Mouse (Mus musculus) lung, postnatal 10 days (tissue): ENCODE data around the gene Mettl22.

ENCODE experiments used
- DNase-seq: peaks from one replicate; pipeline ENCODE4 v3.0.0; 2021

Gene Mettl22

GRCm38 (mm10) chr16:8513236-8513906, 42.8 kb downstream of the Mettl22 start, which contains the start of gene Abat:
TSS of gene Abat (plus strand) at chr16:8513429.
- peak; percentile 96 for DNase-seq

GRCm38 (mm10) chr16:8514180-8514579, 43.6 kb downstream of the Mettl22 start:
- peak; percentile 70 for DNase-seq

DNA sequence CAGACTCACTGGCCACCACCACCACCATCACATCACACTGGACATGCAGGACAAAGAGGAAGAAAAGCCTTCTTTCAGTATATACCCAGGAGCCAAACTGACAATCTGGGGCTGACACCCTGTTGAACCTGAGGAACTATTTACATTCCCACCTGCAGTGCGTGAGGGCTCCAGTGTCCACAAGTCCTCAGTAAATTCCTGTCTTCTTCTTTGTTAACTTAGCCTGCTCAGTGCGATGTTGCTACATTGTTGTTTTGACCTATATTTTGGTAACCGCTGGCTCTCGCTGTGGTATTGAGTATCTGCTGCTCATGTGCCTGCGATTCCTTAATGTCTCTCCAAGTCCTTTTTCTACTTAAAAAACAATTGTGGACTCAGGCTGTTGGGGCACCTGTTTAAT, 49.9 kb downstream of the Mettl22 start:
- no peak for DNase-seq

- no peak for DNase-seq
These were observed 50.7 kb downstream of the Mettl22 start for GRCm38 (mm10) chr16:8521322-8521721.

DNA sequence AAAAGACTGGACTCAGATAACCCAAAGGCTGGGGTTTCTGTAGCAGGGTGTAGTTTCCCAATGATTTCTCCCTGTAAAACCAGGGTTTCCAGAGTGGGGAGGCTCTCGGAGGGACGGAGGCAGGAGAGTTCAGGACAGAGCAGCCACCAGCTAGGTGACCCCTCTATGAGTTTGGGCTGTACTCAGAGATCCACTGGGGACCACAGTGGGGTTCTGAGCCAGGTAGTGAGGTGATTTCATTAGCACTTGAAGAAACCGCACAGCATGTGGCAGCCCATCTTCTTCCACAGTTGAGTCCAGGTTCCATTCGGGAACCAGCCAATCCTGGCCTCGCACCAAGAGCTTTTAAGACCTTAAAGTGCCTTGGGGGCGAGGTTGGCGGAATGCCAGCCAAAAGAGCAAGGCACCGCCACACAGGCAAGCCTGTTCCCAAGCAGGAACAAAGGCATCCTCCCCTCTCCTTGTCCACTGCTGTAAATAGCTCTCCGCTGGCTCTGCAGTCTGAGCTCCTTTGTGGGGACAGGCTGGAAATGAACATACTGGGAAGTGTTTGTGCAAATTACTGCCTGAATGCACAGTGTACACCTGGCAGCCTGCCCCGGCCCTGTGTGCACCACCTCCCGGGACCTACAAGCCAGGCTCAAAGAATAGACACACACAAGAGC, 53.0 kb downstream of the Mettl22 start:
- DNase-seq, result peak; percentile 29

GRCm38 (mm10) chr16:8524163-8524847, 53.7 kb downstream of the Mettl22 start:
- DNase-seq, result no peak

DNA sequence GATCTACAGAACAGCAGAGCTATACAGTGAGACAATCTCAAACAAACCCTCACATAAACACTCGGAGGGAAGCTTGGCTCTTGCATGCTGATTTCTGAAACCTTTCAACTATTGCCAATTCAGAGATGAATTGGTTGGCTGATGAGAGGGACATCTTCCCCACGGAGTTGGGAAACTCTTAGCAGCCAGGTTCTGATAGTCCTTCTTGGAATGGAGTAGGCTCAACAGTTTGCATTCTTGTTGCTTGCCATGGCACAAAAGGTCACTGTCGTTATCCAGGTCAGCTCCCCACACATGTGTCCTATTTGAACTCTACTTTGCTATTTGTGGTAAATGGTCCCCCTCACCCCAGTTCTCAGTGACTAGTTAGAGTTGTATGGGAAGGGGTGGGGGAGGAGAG, 54.7 kb downstream of the Mettl22 start:
- DNase-seq, result no peak

DNA sequence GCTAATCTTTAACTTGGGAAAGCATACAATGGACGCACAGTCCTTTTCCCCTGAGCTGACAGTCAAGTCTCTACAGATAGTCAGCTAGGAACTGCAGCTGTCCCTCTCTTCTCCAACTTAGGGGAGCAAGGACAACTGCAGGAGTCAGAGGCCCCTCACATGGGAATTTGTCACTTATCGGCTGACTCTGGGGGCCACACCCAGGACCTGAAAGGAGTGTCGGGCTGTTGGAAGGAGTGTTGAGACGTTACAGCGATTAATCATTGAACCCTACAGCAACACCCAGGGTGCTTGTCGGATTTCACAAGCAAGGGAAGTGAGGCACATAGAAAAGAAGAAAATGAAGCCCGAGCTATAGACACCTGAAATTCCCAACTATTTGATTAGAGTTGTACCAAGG, 55.3 kb downstream of the Mettl22 start:
- no peak for DNase-seq

- DNase-seq, result no peak
These were observed 58.8 kb downstream of the Mettl22 start for GRCm38 (mm10) chr16:8529389-8529788.

DNA sequence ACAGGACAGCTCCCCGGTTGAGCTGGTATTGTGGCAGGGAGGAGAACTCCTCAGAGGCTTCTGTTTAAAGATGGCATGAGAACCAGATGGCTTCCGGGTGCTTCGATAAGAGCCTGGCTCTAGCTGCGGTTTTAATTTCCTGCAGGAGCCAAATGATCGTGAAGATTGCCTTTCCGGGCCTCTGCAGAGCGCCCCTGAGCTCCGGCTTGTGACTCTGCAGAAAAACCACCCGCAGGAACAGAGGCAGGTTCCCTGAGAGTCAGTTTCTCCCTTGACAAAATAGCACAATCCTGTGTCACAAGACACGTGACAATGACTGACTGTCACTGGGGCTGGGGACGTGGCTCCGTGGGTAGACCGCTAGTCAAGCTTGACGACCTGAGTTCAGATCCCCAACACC, 59.4 kb downstream of the Mettl22 start:
- DNase-seq, result no peak

- no peak for DNase-seq
These were observed 61.9 kb downstream of the Mettl22 start for GRCm38 (mm10) chr16:8532461-8532860.

DNA sequence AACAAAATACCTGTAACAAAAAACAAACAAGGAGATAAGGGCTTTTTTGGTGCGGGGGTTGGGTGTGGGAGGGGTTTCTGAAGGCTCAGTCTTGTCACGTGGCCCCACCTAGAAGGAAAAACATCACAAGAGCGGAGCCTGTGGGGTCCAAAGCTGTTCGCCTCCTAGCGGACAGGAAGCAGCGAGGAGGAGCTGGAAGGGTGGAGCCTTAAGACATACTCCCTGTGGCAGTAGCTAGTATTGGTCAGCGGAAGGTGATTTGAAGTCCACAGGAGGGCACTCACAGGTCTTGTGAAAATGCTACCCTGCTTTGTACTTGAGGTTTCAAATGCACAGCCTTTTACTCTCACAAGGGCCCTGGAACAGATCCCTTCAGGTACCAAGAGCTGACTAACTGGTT, 62.3 kb downstream of the Mettl22 start:
- DNase-seq, result no peak

DNA sequence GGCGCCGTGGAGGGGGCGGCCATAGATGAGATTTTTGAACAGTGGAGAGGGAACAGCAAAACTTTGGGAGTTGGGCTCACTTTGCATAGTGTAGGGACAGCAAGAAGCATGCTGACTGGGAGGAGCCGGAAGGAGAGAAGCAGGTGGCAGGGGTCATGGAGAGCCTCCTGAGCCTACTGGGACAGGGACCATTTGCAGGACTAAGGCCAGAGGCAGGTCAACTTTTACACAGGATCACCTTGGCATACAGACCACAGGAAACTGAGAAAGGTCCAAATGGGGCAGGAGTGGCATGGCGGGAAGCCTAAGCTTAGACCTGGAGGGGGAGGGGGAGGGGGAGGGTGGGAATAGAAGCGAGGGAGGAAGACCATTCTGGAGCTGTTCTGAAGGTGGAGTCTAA, 62.9 kb downstream of the Mettl22 start:
- DNase-seq, result no peak

DNA sequence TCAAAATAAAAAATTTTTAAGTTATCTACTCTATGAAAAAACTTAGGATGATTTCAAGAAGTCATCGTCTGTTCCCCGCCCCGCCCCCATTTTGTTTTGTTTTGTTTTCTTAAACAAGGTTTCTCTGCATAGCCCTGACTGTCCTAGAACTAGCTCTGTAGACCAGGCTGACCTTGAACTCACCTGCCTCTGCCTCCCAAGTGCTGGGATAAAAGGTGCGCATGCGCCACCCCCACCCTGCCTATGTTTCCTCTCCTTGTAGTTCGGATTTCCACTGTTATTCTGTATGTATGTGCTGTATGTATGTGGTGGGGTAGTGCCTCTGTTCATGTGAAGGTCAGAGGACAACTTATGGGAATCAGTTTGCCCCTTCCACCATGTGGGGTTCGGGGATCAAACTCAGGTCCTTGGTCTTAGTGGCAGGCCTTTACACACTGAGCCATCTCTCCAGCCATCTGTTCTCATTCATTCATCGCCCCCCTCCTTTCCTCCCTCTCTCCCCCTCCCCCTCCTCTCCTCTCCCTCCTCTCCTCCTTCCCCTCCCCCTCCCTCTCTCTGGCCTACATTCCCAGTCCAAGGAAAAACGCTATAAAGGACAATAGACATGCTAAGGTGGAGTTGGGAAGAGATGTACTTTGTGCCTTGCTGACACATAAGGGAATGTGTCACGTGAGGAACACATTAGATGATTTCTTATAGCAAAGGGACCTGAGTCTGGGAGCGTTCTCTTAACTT, 64.0 kb downstream of the Mettl22 start:
- DNase-seq, result no peak

- DNase-seq, result peak; percentile 19
These were observed 64.8 kb downstream of the Mettl22 start for GRCm38 (mm10) chr16:8535411-8535810.

GRCm38 (mm10) chr16:8539150-8539865, 68.7 kb downstream of the Mettl22 start:
- no peak for DNase-seq
